Mouse (Mus musculus) ES-Bruce4 (cell line): ENCODE results near the gene Ctdnep1. TPM values are rescaled to one million over a fixed set of nuclear protein-coding genes. Genes with fewer than 3 reads are reported as not detected.

ENCODE experiments used
- H3K27ac ChIP-seq: 2 replicates; pipeline ENCODE4 v1.5.1; 2012; ENCODE audit warnings: low read length, inconsistent platforms; ENCODE audit not compliant: insufficient read depth
- H3K27me3 ChIP-seq: 2 replicates; pipeline ENCODE4 v1.6.1; 2012; ENCODE audit warnings: mild to moderate bottlenecking, low read length, inconsistent platforms; ENCODE audit not compliant: control insufficient read depth, poor library complexity, insufficient read depth, severe bottlenecking
- H3K36me3 ChIP-seq: 2 replicates; pipeline ENCODE4 v1.6.1; 2012; ENCODE audit warnings: inconsistent platforms, mild to moderate bottlenecking, low read length, moderate library complexity; ENCODE audit not compliant: control insufficient read depth, poor library complexity, insufficient read depth, severe bottlenecking
- H3K4me1 ChIP-seq: one replicate; pipeline ENCODE4 v1.8.1; 2011; ENCODE audit warnings: low read length; ENCODE audit not compliant: control insufficient read depth, insufficient read depth
- H3K4me3 ChIP-seq: 2 replicates; pipeline ENCODE4 v1.5.1; 2011; ENCODE audit warnings: low read depth, mild to moderate bottlenecking, low read length
- H3K9ac ChIP-seq: 2 replicates; pipeline ENCODE4 v1.6.1; 2012; ENCODE audit warnings: low read depth, mild to moderate bottlenecking, inconsistent platforms; ENCODE audit not compliant: poor library complexity, severe bottlenecking
- H3K9me3 ChIP-seq: replicated peaks from 2 replicates; pipeline ENCODE4 v1.6.1; 2012; ENCODE audit warnings: mild to moderate bottlenecking, low read length, inconsistent platforms; ENCODE audit not compliant: control insufficient read depth, poor library complexity, insufficient read depth, severe bottlenecking
- CTCF ChIP-seq: IDR thresholded peaks from one replicate; pipeline ENCODE4 v1.8.1; 2011; ENCODE audit warnings: low read depth, low read length
- EP300 ChIP-seq: IDR thresholded peaks from 2 replicates; pipeline ENCODE4 v1.6.1; 2011; ENCODE audit warnings: low read depth, low read length; ENCODE audit not compliant: insufficient read depth
- POLR2A ChIP-seq: IDR thresholded peaks from one replicate; pipeline ENCODE4 v1.8.1; 2011; ENCODE audit warnings: low read length; ENCODE audit not compliant: insufficient read depth
- polyA plus RNA-seq: library from polyadenylated mRNA; stranded (reverse); fragments of >200 nt; gene quantifications from 2 replicates; pipeline ENCODE4 v1.2.4, GENCODE M21; 2011; ENCODE audit warnings: low read depth; ENCODE audit not compliant: missing spikeins, insufficient read depth, insufficient read length

The Ctdnep1 gene
- polyA plus RNA-seq, 1 experiment: 61.9 TPM

- Histone ChIP-seq H3K27ac (no peak overlapping the region), H3K4me1 (peaks cover 5% of the 10 kb centered on the region), H3K4me3 (no peak overlapping the region), H3K9ac (no peak overlapping the region), H3K36me3 (no peaks in the 10 kb centered on the region), H3K9me3 (no peaks in the 10 kb centered on the region), H3K27me3 (no peaks in the 10 kb centered on the region)
- TF ChIP-seq POLR2A: no peak
- TF ChIP-seq CTCF: no peak
- TF ChIP-seq EP300: no peak
Measured at GRCm38 (mm10) chr11:70029829-70030550, 49.0 kb downstream of the Ctdnep1 start.

- Histone ChIP-seq H3K36me3 (no peaks in the 10 kb centered on the region), H3K9me3 (no peaks in the 10 kb centered on the region), H3K27me3 (no peaks in the 10 kb centered on the region), H3K4me3 (no peak overlapping the region), H3K9ac (no peak overlapping the region), H3K27ac (no peak overlapping the region), H3K4me1 (peaks cover 5% of the 10 kb centered on the region)
- TF ChIP-seq EP300: no peak
- no peak for TF ChIP-seq POLR2A
- TF ChIP-seq CTCF: no peak
Measured at GRCm38 (mm10) chr11:70030651-70031320, 49.8 kb downstream of the Ctdnep1 start.

- TF ChIP-seq EP300 (no peak), POLR2A (no peak), CTCF (no peak)
- Histone ChIP-seq H3K9ac (no peak overlapping the region), H3K4me3 (no peak overlapping the region), H3K4me1 (peaks cover 2% of the 10 kb centered on the region), H3K27me3 (no peaks in the 10 kb centered on the region), H3K27ac (no peak overlapping the region), H3K9me3 (no peaks in the 10 kb centered on the region), H3K36me3 (no peaks in the 10 kb centered on the region)
Measured at GRCm38 (mm10) chr11:70031321-70031670, 50.3 kb downstream of the Ctdnep1 start.

GRCm38 (mm10) chr11:70038174-70038573 lies 57.2 kb downstream of the Ctdnep1 start:
- Histone ChIP-seq H3K9me3 (no peaks in the 10 kb centered on the region), H3K27me3 (no peaks in the 10 kb centered on the region), H3K27ac (no peak overlapping the region), H3K4me3 (no peak overlapping the region), H3K9ac (no peak overlapping the region), H3K4me1 (no peaks in the 10 kb centered on the region), H3K36me3 (no peaks in the 10 kb centered on the region)
- TF ChIP-seq CTCF (no peak), EP300 (no peak), POLR2A (no peak)

GRCm38 (mm10) chr11:70039631-70040030 lies 58.7 kb downstream of the Ctdnep1 start:
- no peaks in the 10 kb centered on the region for H3K27me3 ChIP-seq
- no peaks in the 10 kb centered on the region for H3K36me3 ChIP-seq
- H3K4me1 ChIP-seq: no peaks in the 10 kb centered on the region
- no peak overlapping the region for H3K4me3 ChIP-seq
- no peak overlapping the region for H3K27ac ChIP-seq
- no peak for TF ChIP-seq POLR2A
- no peak for TF ChIP-seq EP300
- TF ChIP-seq CTCF: no peak
- no peak overlapping the region for H3K9ac ChIP-seq
- no peaks in the 10 kb centered on the region for H3K9me3 ChIP-seq

- H3K27me3 ChIP-seq: no peaks in the 10 kb centered on the region
- TF ChIP-seq EP300 (no peak), POLR2A (no peak), CTCF (no peak)
- H3K27ac ChIP-seq: no peak overlapping the region
- no peak overlapping the region for H3K4me3 ChIP-seq
- H3K36me3 ChIP-seq: no peaks in the 10 kb centered on the region
- H3K9me3 ChIP-seq: no peaks in the 10 kb centered on the region
- no peak overlapping the region for H3K9ac ChIP-seq
- no peaks in the 10 kb centered on the region for H3K4me1 ChIP-seq
Measured at GRCm38 (mm10) chr11:70040184-70040583, 59.2 kb downstream of the Ctdnep1 start.

Other genes with a start within 250 kb of the Ctdnep1 start
- 102 and 103 TPM in 2 replicates for gene Polr2a, start 222.5 kb upstream of the Ctdnep1 start, polyA plus RNA-seq
- gene Slc35g3, start 219.2 kb upstream of the Ctdnep1 start, polyA plus RNA-seq: not detected in 2 replicates
- gene Zbtb4, start 215.2 kb upstream of the Ctdnep1 start, polyA plus RNA-seq: 3.6 and 4.8 TPM in 2 replicates
- 10.1 and 12.1 TPM in 2 replicates for gene Chrnb1, start 185.2 kb upstream of the Ctdnep1 start, polyA plus RNA-seq
- gene Fgf11, start 179.3 kb upstream of the Ctdnep1 start, polyA plus RNA-seq: 1.8 and 2.5 TPM in 2 replicates
- gene Tmem102, start 175.5 kb upstream of the Ctdnep1 start, polyA plus RNA-seq: 10.1 and 11.6 TPM in 2 replicates
- not detected in 2 replicates for gene Gm39566, start 165.9 kb upstream of the Ctdnep1 start, polyA plus RNA-seq
- gene Spem2, start 162.7 kb upstream of the Ctdnep1 start, polyA plus RNA-seq: not detected in 2 replicates
- not detected in 2 replicates for gene Spem1, start 159.0 kb upstream of the Ctdnep1 start, polyA plus RNA-seq
- 19.6 and 25.4 TPM in 2 replicates for gene Nlgn2, start 143.4 kb upstream of the Ctdnep1 start, polyA plus RNA-seq
- gene Tmem256, start 142.6 kb upstream of the Ctdnep1 start, polyA plus RNA-seq: 97.1 and 103 TPM in 2 replicates
- gene Plscr3, start 134.8 kb upstream of the Ctdnep1 start, polyA plus RNA-seq: 27.2 and 31.2 TPM in 2 replicates
- 15.6 and 19.6 TPM in 2 replicates for gene Tnk1, start 122.4 kb upstream of the Ctdnep1 start, polyA plus RNA-seq
- not detected in 2 replicates for gene Tmem95, start 103.1 kb upstream of the Ctdnep1 start, polyA plus RNA-seq
- gene Kctd11, start 99.8 kb upstream of the Ctdnep1 start, polyA plus RNA-seq: 5.2 and 6.3 TPM in 2 replicates
- 1.5 and 2.3 TPM in 2 replicates for gene Acap1, start 85.6 kb upstream of the Ctdnep1 start, polyA plus RNA-seq
- gene 2810408A11Rik, start 80.2 kb upstream of the Ctdnep1 start, polyA plus RNA-seq: 11.6 and 13.1 TPM in 2 replicates
- 27.9 and 32.4 TPM in 2 replicates for gene Neurl4, start 80.1 kb upstream of the Ctdnep1 start, polyA plus RNA-seq
- 23.9 and 24.4 TPM in 2 replicates for gene Gps2, start 67.3 kb upstream of the Ctdnep1 start, polyA plus RNA-seq
- 1,015 and 1,063 TPM in 2 replicates for gene Eif5a, start 59.2 kb upstream of the Ctdnep1 start, polyA plus RNA-seq
- gene Ybx2, start 45.4 kb upstream of the Ctdnep1 start, polyA plus RNA-seq: 55.2 and 57.2 TPM in 2 replicates
- gene Slc2a4, start 33.0 kb upstream of the Ctdnep1 start, polyA plus RNA-seq: 2.7 and 3.2 TPM in 2 replicates
- 106 and 144 TPM in 2 replicates for gene Cldn7, start 16.4 kb upstream of the Ctdnep1 start, polyA plus RNA-seq
- gene Elp5, start 1.4 kb downstream of the Ctdnep1 start, polyA plus RNA-seq: 77.6 and 80.1 TPM in 2 replicates
- 141 and 144 TPM in 2 replicates for gene Gabarap, start 10.0 kb downstream of the Ctdnep1 start, polyA plus RNA-seq
- 75.6 and 83.0 TPM in 2 replicates for gene Phf23, start 14.6 kb downstream of the Ctdnep1 start, polyA plus RNA-seq
- 60.1 and 63.3 TPM in 2 replicates for gene Dvl2, start 19.4 kb downstream of the Ctdnep1 start, polyA plus RNA-seq
- 17.1 and 19.8 TPM in 2 replicates for gene Acadvl, start 34.3 kb downstream of the Ctdnep1 start, polyA plus RNA-seq
- 17.1 and 25.7 TPM in 2 replicates for gene Dlg4, start 35.8 kb downstream of the Ctdnep1 start, polyA plus RNA-seq
- not detected in 2 replicates for gene Asgr1, start 72.9 kb downstream of the Ctdnep1 start, polyA plus RNA-seq
- not detected in 2 replicates for gene Asgr2, start 111.5 kb downstream of the Ctdnep1 start, polyA plus RNA-seq
- 0.37 and 0.43 TPM in 2 replicates for gene Mgl2, start 149.2 kb downstream of the Ctdnep1 start, polyA plus RNA-seq
- gene Clec10a, start 175.0 kb downstream of the Ctdnep1 start, polyA plus RNA-seq: not detected in 2 replicates
- 2.0 and 3.5 TPM in 2 replicates for gene Slc16a11, start 231.6 kb downstream of the Ctdnep1 start, polyA plus RNA-seq
- gene Slc16a13, start 239.9 kb downstream of the Ctdnep1 start, polyA plus RNA-seq: 8.9 and 11.2 TPM in 2 replicates
- 4.1 TPM in 2 replicates for gene Bcl6b, start 248.6 kb downstream of the Ctdnep1 start, polyA plus RNA-seq